Mouse (Mus musculus) midbrain, embryonic 11.5 days (tissue): ENCODE data around the gene Tnk2. TPM values are rescaled to one million over a fixed set of nuclear protein-coding genes. Genes with fewer than 3 reads are reported as not detected.

Experiments used
- ATAC-seq: fragments of 200-750 bp; cut with Nextera tagmentation; 2 replicates; pipeline ENCODE4 v1.8.0; 2017; ENCODE audit warnings: moderate TSS enrichment, moderate library complexity; ENCODE audit not compliant: low FRiP score
- DNase-seq: peaks from one replicate; pipeline ENCODE4 v3.0.0; 2015; ENCODE audit warnings: low spot score; ENCODE audit errors: missing footprints
- H3K27ac ChIP-seq: fragments of 300-500 bp; sonication (generic); 2 replicates; pipeline ENCODE4 v1.5.1; 2014; ENCODE audit warnings: low read depth, low read length
- H3K27me3 ChIP-seq: fragments of 300-500 bp; sonication (generic); 2 replicates; pipeline ENCODE4 v1.6.1; 2014; ENCODE audit warnings: mild to moderate bottlenecking, low read length, moderate library complexity, mixed read lengths; ENCODE audit not compliant: control insufficient read depth, insufficient read depth
- H3K36me3 ChIP-seq: fragments of 300-500 bp; sonication (generic); 2 replicates; pipeline ENCODE4 v1.6.1; 2014; ENCODE audit warnings: mild to moderate bottlenecking, low read length, moderate library complexity, mixed read lengths; ENCODE audit not compliant: control insufficient read depth, insufficient read depth
- H3K4me1 ChIP-seq: fragments of 300-500 bp; sonication (generic); 2 replicates; pipeline ENCODE4 v1.6.1; 2014; ENCODE audit warnings: low read length; ENCODE audit not compliant: control insufficient read depth, insufficient read depth
- H3K4me2 ChIP-seq: fragments of 300-500 bp; sonication (generic); 2 replicates; pipeline ENCODE4 v1.6.1; 2014; ENCODE audit warnings: mild to moderate bottlenecking, moderate library complexity
- H3K4me3 ChIP-seq: fragments of 300-500 bp; sonication (generic); 2 replicates; pipeline ENCODE4 v1.5.1; 2014; ENCODE audit warnings: low read depth, low read length
- H3K9ac ChIP-seq: fragments of 300-500 bp; sonication (generic); 2 replicates; pipeline ENCODE4 v1.6.1; 2014; ENCODE audit warnings: low read length
- H3K9me3 ChIP-seq: fragments of 300-500 bp; sonication (generic); 2 replicates; pipeline ENCODE4 v1.6.1; 2016; ENCODE audit warnings: low read length; ENCODE audit not compliant: control insufficient read depth
- WGBS: fragments of 180-500 bp; shearing (Covaris S2); extraction: QIAGEN DNeasy Blood & Tissue Kit; methylation state at CpG from one replicate; pipeline ENCODE4 v1.1.7; 2014; 5-methylcytosine and 5-hydroxymethylcytosine counted together
- polyA plus RNA-seq: library from polyadenylated mRNA; unstranded; fragments of >200 nt; fragmentation: Nextera tagmentation; extraction: Ambion mirVana; gene quantifications from 2 replicates; pipeline ENCODE4 v1.2.1, GENCODE M21; 2014

Gene Tnk2
- polyA plus RNA-seq, 1 experiment from 2014 or later: 6.6 TPM

GRCm38 (mm10) chr16:32674121-32674740 is 30.6 kb downstream of the Tnk2 start:
- Histone ChIP-seq H3K27me3 (no peaks in the 10 kb centered on the region), H3K4me3 (no peak overlapping the region), H3K36me3 (peaks cover 8% of the 10 kb centered on the region), H3K9me3 (no peaks in the 10 kb centered on the region), H3K9ac (no peak overlapping the region), H3K4me1 (no peaks in the 10 kb centered on the region), H3K4me2 (no peak overlapping the region), H3K27ac (no peak overlapping the region)
- ATAC-seq (no peak), DNase-seq (no peak)
- 92% methylated on average over 17 of the region's 17 CpGs for WGBS

- no peak for DNase-seq
- peaks cover 10% of the 10 kb centered on the region for H3K36me3 ChIP-seq
Observed at GRCm38 (mm10) chr16:32677040-32677700, 33.5 kb downstream of the Tnk2 start.

GRCm38 (mm10) chr16:32677903-32678302 is 34.2 kb downstream of the Tnk2 start:
- ATAC-seq (no peak), DNase-seq (no peak)
- H3K4me3 ChIP-seq: no peak overlapping the region
- H3K27ac ChIP-seq: no peak overlapping the region
- peaks cover 12% of the 10 kb centered on the region for H3K36me3 ChIP-seq
- WGBS: 76% methylated on average over 14 of the region's 14 CpGs
- H3K9ac ChIP-seq: no peak overlapping the region
- no peaks in the 10 kb centered on the region for H3K27me3 ChIP-seq
- no peaks in the 10 kb centered on the region for H3K9me3 ChIP-seq
- no peak overlapping the region for H3K4me2 ChIP-seq
- H3K4me1 ChIP-seq: no peaks in the 10 kb centered on the region

More at GRCm38 (mm10) chr16:32677040-32677700, 33.5 kb downstream of the Tnk2 start:
- no peak overlapping the region for H3K9ac ChIP-seq
- ATAC-seq: no peak
- H3K4me3 ChIP-seq: no peak overlapping the region
- H3K4me1 ChIP-seq: no peaks in the 10 kb centered on the region
- no peak overlapping the region for H3K27ac ChIP-seq
- WGBS: 71% methylated on average over 7 of the region's 10 CpGs
- no peaks in the 10 kb centered on the region for H3K9me3 ChIP-seq
- no peaks in the 10 kb centered on the region for H3K27me3 ChIP-seq
- no peak overlapping the region for H3K4me2 ChIP-seq

GRCm38 (mm10) chr16:32678812-32679211 is 35.1 kb downstream of the Tnk2 start:
- H3K4me1 ChIP-seq: no peaks in the 10 kb centered on the region
- no peak overlapping the region for H3K27ac ChIP-seq
- H3K36me3 ChIP-seq: peaks cover 12% of the 10 kb centered on the region
- H3K4me2 ChIP-seq: no peak overlapping the region
- no peak overlapping the region for H3K9ac ChIP-seq
- ATAC-seq: no peak
- H3K4me3 ChIP-seq: no peak overlapping the region
- no peaks in the 10 kb centered on the region for H3K27me3 ChIP-seq
- no peaks in the 10 kb centered on the region for H3K9me3 ChIP-seq
- no peak for DNase-seq
- WGBS: 88% methylated on average over 14 of the region's 14 CpGs

- Histone ChIP-seq H3K9me3 (no peaks in the 10 kb centered on the region), H3K9ac (no peak overlapping the region), H3K4me2 (no peak overlapping the region), H3K4me3 (no peak overlapping the region), H3K27me3 (no peaks in the 10 kb centered on the region), H3K4me1 (no peaks in the 10 kb centered on the region), H3K36me3 (peaks cover 12% of the 10 kb centered on the region), H3K27ac (no peak overlapping the region)
- ATAC-seq: no peak
- DNase-seq: no peak
- 94% methylated on average over 16 of the region's 16 CpGs for WGBS
Observed at GRCm38 (mm10) chr16:32679976-32680375, 36.3 kb downstream of the Tnk2 start.

- peaks cover 11% of the 10 kb centered on the region for H3K36me3 ChIP-seq
- H3K27me3 ChIP-seq: no peaks in the 10 kb centered on the region
- H3K4me2 ChIP-seq: no peak overlapping the region
- H3K9ac ChIP-seq: no peak overlapping the region
- DNase-seq (no peak), ATAC-seq (no peak)
- H3K4me3 ChIP-seq: no peak overlapping the region
- no peak overlapping the region for H3K27ac ChIP-seq
- WGBS: 93% methylated on average over 6 of the region's 6 CpGs
- H3K4me1 ChIP-seq: no peaks in the 10 kb centered on the region
- H3K9me3 ChIP-seq: no peaks in the 10 kb centered on the region
Observed at GRCm38 (mm10) chr16:32680806-32681205, 37.1 kb downstream of the Tnk2 start.

- Histone ChIP-seq H3K9me3 (no peaks in the 10 kb centered on the region), H3K9ac (no peak overlapping the region), H3K4me1 (no peaks in the 10 kb centered on the region), H3K4me3 (no peak overlapping the region), H3K27ac (no peak overlapping the region), H3K27me3 (no peaks in the 10 kb centered on the region), H3K4me2 (no peak overlapping the region), H3K36me3 (peaks cover 8% of the 10 kb centered on the region; the same call in 1 of the 2 replicates)
- DNase-seq (peak; percentile 98), ATAC-seq (0 out of 2 replicates have a peak, but pooled peaks have one; percentile 39)
- WGBS: 37% methylated on average over 5 of the region's 5 CpGs
Observed at GRCm38 (mm10) chr16:32682194-32682593, 38.5 kb downstream of the Tnk2 start.

- H3K27ac ChIP-seq: no peak overlapping the region
- 82% methylated on average over 4 of the region's 4 CpGs for WGBS
- no peak for ATAC-seq
Observed at GRCm38 (mm10) chr16:32682841-32683240, 39.2 kb downstream of the Tnk2 start.

GRCm38 (mm10) chr16:32683343-32683742 is 39.7 kb downstream of the Tnk2 start:
- Histone ChIP-seq H3K27ac (no peak overlapping the region), H3K9me3 (no peaks in the 10 kb centered on the region), H3K4me2 (no peak overlapping the region), H3K36me3 (peaks cover 8% of the 10 kb centered on the region; the same call in 1 of the 2 replicates), H3K4me3 (no peak overlapping the region), H3K9ac (no peak overlapping the region), H3K4me1 (no peaks in the 10 kb centered on the region), H3K27me3 (no peaks in the 10 kb centered on the region)
- WGBS: 58% methylated on average over 5 of the region's 5 CpGs
- ATAC-seq (no peak), DNase-seq (peak; percentile 92)

More at GRCm38 (mm10) chr16:32682841-32683240, 39.2 kb downstream of the Tnk2 start:
- no peak overlapping the region for H3K4me2 ChIP-seq
- H3K27me3 ChIP-seq: no peaks in the 10 kb centered on the region
- peaks cover 8% of the 10 kb centered on the region; the same call in 1 of the 2 replicates for H3K36me3 ChIP-seq
- H3K9me3 ChIP-seq: no peaks in the 10 kb centered on the region
- H3K4me3 ChIP-seq: no peak overlapping the region
- no peak overlapping the region for H3K9ac ChIP-seq
- DNase-seq: no peak
- H3K4me1 ChIP-seq: no peaks in the 10 kb centered on the region
